ENCODE assay signal across 16 mouse cellular contexts in the genomic region with DNA sequence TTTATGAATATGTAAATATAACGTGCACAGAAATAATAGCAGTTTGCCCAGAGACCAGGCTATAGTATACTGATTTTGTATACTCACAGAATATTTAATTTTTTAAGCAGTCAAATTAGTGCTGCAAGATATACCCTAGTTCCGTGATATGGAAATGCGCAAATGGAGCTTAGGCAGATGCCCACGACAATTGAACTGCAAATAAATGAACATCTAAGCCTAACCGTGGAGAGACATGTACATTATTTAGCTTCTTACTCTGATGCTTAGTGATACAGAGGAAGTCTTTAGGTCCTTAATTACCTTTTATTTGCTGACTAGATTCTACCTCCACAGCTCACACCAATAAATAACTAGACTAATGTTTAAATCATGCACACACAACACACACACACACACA.
DNase-seq lines count a peak whose midpoint lies in the region; ATAC-seq lines count a peak whose summit lies in the region.
"Had no signal": no experiment of that assay in that cellular context is flagged by ENCODE, and none has a peak within 500 bp of the region (broad histone marks: within the 10 kb centered on the region; RNA-seq: fewer than 3 reads in every experiment).

No protein-coding gene starts in this region.

- peak; percentile 5 for DNase-seq in retina, postnatal 1 day
- DNase-seq in retina, embryonic 14.5 days (ENCODE audit: low spot score) = no peak
- DNase-seq in heart, postnatal 10 days = no peak
- DNase-seq in adipocyte (ENCODE audit: low spot score) = no peak
- no peak for DNase-seq in layer of hippocampus, postnatal 25 days (ENCODE audit: extremely low spot score in 1 of 2, low spot score in 1 of 2)
- DNase-seq: B cell, adult 2 months; gastrocnemius, postnatal 36 days; kidney, adult 2 months; kidney, postnatal 4 days; lung, postnatal 14 days had no signal

- no peaks in the 10 kb centered on the region for H3K9me3 ChIP-seq in hindbrain, embryonic 12.5 days (replicated peaks)
- no peaks in the 10 kb centered on the region for H3K9me3 ChIP-seq in midbrain, embryonic 13.5 days
- H3K9me3 ChIP-seq: heart, embryonic 12.5 days; limb, embryonic 13.5 days; stomach, embryonic 15.5 days had no signal

- peak overlapping the region; percentile 53 for H3K4me2 ChIP-seq in hindbrain, embryonic 12.5 days (replicated peaks)
- peak overlapping the region; percentile 64 for H3K4me2 ChIP-seq in midbrain, embryonic 13.5 days (replicated peaks)
- H3K4me2 ChIP-seq: heart, embryonic 12.5 days; stomach, embryonic 15.5 days had no signal

- intact Hi-C loops in heart, postnatal 10 days (cut with DNase I) = no loop called here

- no peaks in the 10 kb centered on the region for H3K36me3 ChIP-seq in hindbrain, embryonic 12.5 days
- no peaks in the 10 kb centered on the region for H3K36me3 ChIP-seq in midbrain, embryonic 13.5 days
- H3K36me3 ChIP-seq: heart, embryonic 12.5 days; limb, embryonic 13.5 days; stomach, embryonic 15.5 days had no signal

- peak overlapping the region; percentile 53 for H3K9ac ChIP-seq in hindbrain, embryonic 12.5 days
- peak overlapping the region; percentile 76 for H3K9ac ChIP-seq in midbrain, embryonic 13.5 days (replicated peaks)
- H3K9ac ChIP-seq: heart, embryonic 12.5 days; limb, embryonic 13.5 days; stomach, embryonic 15.5 days had no signal

- peaks cover 25% of the 10 kb centered on the region for H3K4me1 ChIP-seq in hindbrain, embryonic 12.5 days
- peaks cover 33% of the 10 kb centered on the region for H3K4me1 ChIP-seq in midbrain, embryonic 13.5 days (replicated peaks)
- H3K4me1 ChIP-seq: stomach, embryonic 15.5 days had no signal

- no peak for ATAC-seq in hindbrain, embryonic 12.5 days (ENCODE audit: low FRiP score)
- no peak for ATAC-seq in midbrain, embryonic 13.5 days
- no peak for ATAC-seq in CD4-positive, CD25-positive, alpha-beta regulatory T cell, adult 4 months

- WGBS in hindbrain, embryonic 12.5 days = 71% methylated on average over 5 of the region's 5 CpGs
- 29% methylated on average over 5 of the region's 5 CpGs for WGBS in midbrain, embryonic 13.5 days

- peak overlapping the region; percentile 1; the same call in 1 of the 2 replicates for H3K4me3 ChIP-seq in hindbrain, embryonic 12.5 days
- peak overlapping the region; percentile 42 for H3K4me3 ChIP-seq in midbrain, embryonic 13.5 days (replicated peaks)
- H3K4me3 ChIP-seq: heart, embryonic 12.5 days; limb, embryonic 13.5 days; stomach, embryonic 15.5 days had no signal

- no peaks in the 10 kb centered on the region for H3K27me3 ChIP-seq in hindbrain, embryonic 12.5 days
- H3K27me3 ChIP-seq in midbrain, embryonic 13.5 days = no peaks in the 10 kb centered on the region
- H3K27me3 ChIP-seq: heart, embryonic 12.5 days; limb, embryonic 13.5 days; stomach, embryonic 15.5 days had no signal

- peak overlapping the region; percentile 94 for H3K27ac ChIP-seq in hindbrain, embryonic 12.5 days
- peak overlapping the region; percentile 98 for H3K27ac ChIP-seq in midbrain, embryonic 13.5 days
- H3K27ac ChIP-seq: limb, embryonic 13.5 days; stomach, embryonic 15.5 days had no signal
